Mouse (Mus musculus) kidney, adult 8-10 months (tissue): ENCODE results near the gene Gemin4.
"Not testable (repeated sequence)": the region's sequence is repeated elsewhere in the genome, so short reads cannot be mapped to it uniquely, and the experiment has no call there.

Experiments used
- DNase-seq, 2 experiments: peaks; one replicate each; pipeline ENCODE4 v3.0.0; 2022

Gene Gemin4

GRCm38 (mm10) chr11:76216049-76216540 lies 1.4 kb downstream of the Gemin4 start:
- no peak for DNase-seq

- no peak for DNase-seq
Measured at GRCm38 (mm10) chr11:76215011-76215410, 2.5 kb downstream of the Gemin4 start.

GRCm38 (mm10) chr11:76213841-76214240 lies 3.6 kb downstream of the Gemin4 start:
- DNase-seq = no peak

GRCm38 (mm10) chr11:76211595-76211994 lies 5.9 kb downstream of the Gemin4 start:
- DNase-seq = not testable (repeated sequence)

GRCm38 (mm10) chr11:76210228-76210985 lies 7.1 kb downstream of the Gemin4 start:
- no peak for DNase-seq

GRCm38 (mm10) chr11:76206793-76207192 lies 10.7 kb downstream of the Gemin4 start:
- no peak for DNase-seq

- peak; percentile 74 to 81 for DNase-seq
Measured at GRCm38 (mm10) chr11:76201761-76202674, 15.4 kb downstream of the Gemin4 start.

- DNase-seq = no peak
Measured at GRCm38 (mm10) chr11:76196977-76197469, 20.4 kb downstream of the Gemin4 start.

GRCm38 (mm10) chr11:76196275-76196976 lies 21.0 kb downstream of the Gemin4 start:
- no peak for DNase-seq

GRCm38 (mm10) chr11:76186908-76187307 lies 30.6 kb downstream of the Gemin4 start:
- no peak for DNase-seq

GRCm38 (mm10) chr11:76183745-76184144 lies 33.7 kb downstream of the Gemin4 start:
- DNase-seq = no peak

- no peak for DNase-seq
Measured at GRCm38 (mm10) chr11:76180146-76180540, 37.3 kb downstream of the Gemin4 start.

GRCm38 (mm10) chr11:76179495-76180145 lies 37.8 kb downstream of the Gemin4 start, which contains the start of the genes Vps53 and Fam57a:
Gene Vps53, minus strand, starts transcription at chr11:76179647.
Gene Fam57a, plus strand, starts transcription at chr11:76179671.
- DNase-seq = peak; percentile 92 to 94

- DNase-seq = peak in 1 of 2 experiments; percentile 41
Measured at GRCm38 (mm10) chr11:76178726-76179494, 38.6 kb downstream of the Gemin4 start.

GRCm38 (mm10) chr11:76170207-76170606 lies 47.3 kb downstream of the Gemin4 start:
- no peak for DNase-seq

- peak; percentile 68 to 78 for DNase-seq
Measured at GRCm38 (mm10) chr11:76168976-76169375, 48.5 kb downstream of the Gemin4 start.

GRCm38 (mm10) chr11:76167079-76167765 lies 50.2 kb downstream of the Gemin4 start:
- DNase-seq = peak; percentile 59 to 78

GRCm38 (mm10) chr11:76166657-76167056 lies 50.8 kb downstream of the Gemin4 start:
- no peak for DNase-seq
